Mouse (Mus musculus): ENCODE data around the gene Smim15.

Gene Smim15

GRCm38 (mm10) chr13:108063374-108064134 lies 19.3 kb downstream of the Smim15 start:
- DNase-seq = no peak

GRCm38 (mm10) chr13:108064331-108064730 lies 20.1 kb downstream of the Smim15 start:
- DNase-seq = no peak

GRCm38 (mm10) chr13:108066021-108066420 lies 21.8 kb downstream of the Smim15 start:
- DNase-seq = no peak

- DNase-seq = no peak
Measured at GRCm38 (mm10) chr13:108069151-108069550, 24.9 kb downstream of the Smim15 start.

- DNase-seq = no peak
Measured at GRCm38 (mm10) chr13:108070171-108070570, 25.9 kb downstream of the Smim15 start.

- no peak for DNase-seq
Measured at GRCm38 (mm10) chr13:108077476-108077875, 33.2 kb downstream of the Smim15 start.

- DNase-seq = no peak
Measured at GRCm38 (mm10) chr13:108077901-108078300, 33.7 kb downstream of the Smim15 start.

GRCm38 (mm10) chr13:108084086-108084485 lies 39.8 kb downstream of the Smim15 start:
- no peak for DNase-seq

- no peak for DNase-seq
Measured at GRCm38 (mm10) chr13:108086036-108086435, 41.8 kb downstream of the Smim15 start.

GRCm38 (mm10) chr13:108086724-108087123 lies 42.5 kb downstream of the Smim15 start:
- no peak for DNase-seq

GRCm38 (mm10) chr13:108092290-108092689 lies 48.0 kb downstream of the Smim15 start:
- no peak for DNase-seq

- no peak for DNase-seq
Measured at GRCm38 (mm10) chr13:108094681-108095080, 50.4 kb downstream of the Smim15 start.

GRCm38 (mm10) chr13:108095617-108096016 lies 51.4 kb downstream of the Smim15 start:
- DNase-seq = no peak

GRCm38 (mm10) chr13:108096446-108096845 lies 52.2 kb downstream of the Smim15 start:
- no peak for DNase-seq

Measured in thymus, postnatal 4 days (tissue).